Mouse (Mus musculus) large intestine, adult 2 months (tissue): ENCODE measurements at regions not wholly inside any gene's neighbourhood (a gene's known extent, or its start where the extent isn't known, plus 50 kb on each side); places are given as distances from the start of the nearest gene placed in this dataset.

ENCODE experiments used
- DNase-seq: peaks from one replicate; pipeline ENCODE4 v3.0.0-alpha.2; 2012; ENCODE audit warnings: low read depth, low spot score
- WGBS: fragments of 180-500 bp; shearing (Covaris S2); methylation state at CpG from one replicate; pipeline ENCODE4 v1.1.7; 2018; 5-methylcytosine and 5-hydroxymethylcytosine counted together

DNA sequence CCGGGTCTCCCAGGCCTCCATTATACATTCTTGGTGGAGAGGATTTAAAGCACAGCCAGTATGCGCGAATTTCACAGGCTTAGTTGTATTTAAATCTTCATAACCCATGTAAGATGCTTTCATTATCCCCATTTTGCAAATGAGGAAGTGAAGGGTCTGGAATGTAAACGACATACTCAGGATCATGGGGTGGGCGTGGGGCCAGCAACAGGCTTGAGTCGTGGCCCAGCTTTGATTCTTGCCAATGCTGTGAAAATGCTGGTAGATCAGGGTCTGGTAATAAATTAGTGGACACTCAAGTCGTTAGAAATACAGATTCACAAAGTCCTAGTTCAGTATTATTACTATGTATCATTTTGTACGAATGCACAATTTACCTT lies 367.2 kb upstream of the Smim15 start:
- DNase-seq, result no peak
- WGBS, result 36% methylated on average over 8 of the region's 8 CpGs

DNA sequence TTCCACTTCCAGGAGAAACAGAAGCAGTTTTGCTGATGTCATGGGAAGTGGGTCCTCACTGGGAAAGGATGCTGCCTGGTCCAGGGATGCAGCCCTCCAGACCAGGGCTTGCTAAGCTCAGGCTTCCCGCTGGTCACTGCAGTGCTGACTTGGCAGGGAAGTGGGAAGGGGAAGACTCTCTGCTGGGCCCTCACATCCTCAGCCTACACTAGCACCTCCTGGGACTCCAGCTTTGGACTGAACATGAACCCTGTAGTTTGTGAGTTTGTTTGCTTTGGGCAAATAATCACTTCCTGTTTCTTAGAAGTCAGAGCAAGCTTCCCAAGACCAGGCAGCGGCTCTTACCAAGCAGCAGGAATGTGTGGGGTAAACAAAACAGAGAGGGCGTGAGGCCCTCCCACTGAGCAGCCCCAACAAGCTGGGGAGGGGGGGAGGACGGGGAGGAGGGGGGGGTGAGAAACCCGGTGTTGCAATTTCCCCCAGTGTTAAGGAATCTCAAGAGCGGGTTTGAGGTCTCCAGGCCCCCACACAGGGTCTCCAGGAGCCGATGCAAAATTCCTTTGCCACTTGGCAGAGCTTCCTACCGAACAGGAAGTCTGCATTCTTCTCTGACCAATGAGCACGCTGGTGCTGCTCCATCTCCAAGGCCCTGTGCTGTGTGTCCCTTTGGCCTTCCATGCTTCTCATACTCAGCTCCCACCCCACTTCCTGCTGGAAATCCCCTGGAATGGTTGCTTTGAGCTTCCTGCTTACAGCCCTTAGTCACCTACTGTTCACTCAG lies 367.7 kb upstream of the Smim15 start:
- 13% methylated on average over 9 of the region's 9 CpGs for WGBS
- no peak for DNase-seq

DNA sequence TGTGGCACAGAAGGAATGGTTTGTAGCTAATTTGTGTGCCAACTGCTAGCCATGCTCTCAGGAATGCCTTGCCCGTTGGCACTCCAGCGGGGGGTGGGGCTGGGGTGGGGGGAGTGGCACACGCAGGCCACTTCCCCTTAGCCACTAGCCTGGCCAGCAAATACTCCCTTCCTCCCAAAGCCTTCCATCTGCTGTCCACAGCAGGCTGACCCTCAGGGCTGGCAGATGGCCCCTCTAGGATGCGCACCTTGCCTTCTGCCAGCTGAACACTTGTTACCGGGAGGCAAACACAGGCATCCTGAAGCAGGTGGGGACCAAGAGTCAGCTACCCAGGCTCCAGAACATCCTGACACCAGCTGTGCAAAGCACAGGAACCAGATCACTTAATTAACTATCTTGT lies 372.1 kb upstream of the Smim15 start:
- WGBS, result 54% methylated on average over 5 of the region's 5 CpGs
- no peak for DNase-seq

DNA sequence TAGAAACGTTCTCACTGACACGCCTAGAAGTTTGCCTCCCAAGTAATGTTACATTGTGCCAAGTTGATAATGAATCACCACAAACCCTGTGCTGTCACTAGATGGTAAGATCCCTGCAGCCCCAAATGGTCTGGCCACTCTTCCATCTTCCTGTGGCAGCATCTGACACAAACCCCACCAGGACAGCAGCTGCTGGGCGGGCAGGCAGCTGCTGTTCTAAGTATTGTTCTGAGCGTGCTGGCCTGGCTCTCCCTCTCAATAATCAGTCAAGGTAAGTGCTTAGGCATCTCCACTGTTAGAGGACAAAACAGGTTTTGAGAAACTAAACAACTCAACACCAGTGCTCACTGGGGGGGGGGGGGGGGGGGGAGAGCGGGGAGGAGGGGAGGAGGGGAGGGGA lies 375.7 kb upstream of the Smim15 start:
- no peak for DNase-seq
- 64% methylated on average over 4 of the region's 5 CpGs for WGBS

DNA sequence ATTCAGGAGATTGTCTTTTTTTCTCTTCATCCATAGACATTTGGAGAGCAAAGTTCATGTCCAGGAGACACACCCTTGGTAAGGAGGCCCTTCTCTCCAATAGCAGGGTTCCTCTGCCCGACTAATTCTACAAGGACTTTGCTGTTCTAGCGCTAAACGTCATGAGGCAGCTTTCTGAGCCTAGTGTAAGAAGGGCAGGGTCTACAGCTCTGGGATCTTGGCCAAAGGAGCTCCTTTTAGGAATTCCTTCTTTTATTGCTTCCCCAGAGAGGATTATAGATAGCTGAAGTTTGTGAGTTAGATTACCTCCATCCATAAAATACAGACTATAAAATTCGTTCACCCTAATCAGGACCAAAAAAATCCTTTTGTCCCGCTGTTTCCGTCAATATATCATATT lies 378.5 kb upstream of the Smim15 start:
- 18% methylated on average over 6 of the region's 6 CpGs for WGBS
- peak; percentile 27 for DNase-seq

DNA sequence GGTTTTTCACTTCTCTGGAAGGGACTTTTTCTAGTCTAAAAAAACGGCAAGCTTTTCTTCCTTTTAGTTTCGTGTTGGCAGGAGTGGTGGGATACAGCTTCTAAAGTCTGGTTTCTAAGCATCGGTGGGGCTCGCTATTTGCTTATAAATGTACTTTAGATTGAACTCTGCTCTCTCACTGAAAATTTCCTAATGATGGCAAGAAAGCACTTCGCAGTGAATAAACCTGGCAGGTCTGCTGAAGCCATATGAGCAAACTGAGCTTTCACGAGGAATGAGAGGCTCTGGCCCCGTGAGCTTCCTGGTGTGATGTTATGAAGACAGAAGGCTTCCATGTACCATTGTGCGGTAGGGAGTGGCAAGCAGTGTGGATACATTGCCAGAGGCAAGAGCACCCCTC lies 380.0 kb upstream of the Smim15 start:
- 64% methylated on average over 8 of the region's 8 CpGs for WGBS
- DNase-seq, result no peak

DNA sequence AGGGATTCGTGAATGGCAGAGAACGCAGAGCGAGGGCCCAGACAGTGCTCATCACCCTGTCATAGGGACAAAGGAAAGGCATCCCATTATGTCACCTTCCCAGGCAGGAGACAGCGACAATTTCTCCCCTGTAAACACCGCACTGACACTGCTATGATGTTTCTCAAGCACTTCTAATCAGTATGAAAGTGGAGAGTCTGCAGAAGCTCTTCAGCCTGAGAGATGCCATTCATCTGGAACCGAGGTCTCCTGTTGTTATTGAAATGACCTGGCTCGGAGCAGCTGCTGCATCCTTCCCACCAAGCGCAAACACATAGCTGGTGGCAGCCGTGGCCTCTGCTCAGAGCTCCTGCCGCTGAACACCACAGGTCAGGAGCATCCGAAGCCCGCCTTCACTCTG lies 380.5 kb upstream of the Smim15 start:
- WGBS, result 78% methylated on average over 12 of the region's 12 CpGs
- no peak for DNase-seq

DNA sequence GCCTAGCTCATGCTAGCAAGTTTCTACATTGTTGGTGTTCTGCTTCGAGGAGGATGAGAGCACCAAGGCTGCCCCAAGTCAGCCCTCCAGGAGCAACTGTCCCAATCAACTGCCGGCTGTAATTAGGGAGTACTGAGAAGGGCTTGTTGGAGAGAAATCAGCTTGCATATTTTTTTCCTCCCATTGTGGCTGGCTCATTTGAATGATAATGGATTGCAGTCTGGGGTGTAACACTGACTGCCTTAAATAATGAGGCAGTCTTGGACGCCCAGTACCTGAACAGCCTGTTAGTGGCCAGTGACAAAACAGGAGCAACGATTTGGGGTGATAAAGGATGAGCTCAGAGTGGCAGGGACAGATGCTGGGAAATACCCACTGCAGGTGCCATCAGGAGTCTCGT lies 382.8 kb upstream of the Smim15 start:
- WGBS, result 57% methylated on average over 5 of the region's 5 CpGs
- no peak for DNase-seq

DNA sequence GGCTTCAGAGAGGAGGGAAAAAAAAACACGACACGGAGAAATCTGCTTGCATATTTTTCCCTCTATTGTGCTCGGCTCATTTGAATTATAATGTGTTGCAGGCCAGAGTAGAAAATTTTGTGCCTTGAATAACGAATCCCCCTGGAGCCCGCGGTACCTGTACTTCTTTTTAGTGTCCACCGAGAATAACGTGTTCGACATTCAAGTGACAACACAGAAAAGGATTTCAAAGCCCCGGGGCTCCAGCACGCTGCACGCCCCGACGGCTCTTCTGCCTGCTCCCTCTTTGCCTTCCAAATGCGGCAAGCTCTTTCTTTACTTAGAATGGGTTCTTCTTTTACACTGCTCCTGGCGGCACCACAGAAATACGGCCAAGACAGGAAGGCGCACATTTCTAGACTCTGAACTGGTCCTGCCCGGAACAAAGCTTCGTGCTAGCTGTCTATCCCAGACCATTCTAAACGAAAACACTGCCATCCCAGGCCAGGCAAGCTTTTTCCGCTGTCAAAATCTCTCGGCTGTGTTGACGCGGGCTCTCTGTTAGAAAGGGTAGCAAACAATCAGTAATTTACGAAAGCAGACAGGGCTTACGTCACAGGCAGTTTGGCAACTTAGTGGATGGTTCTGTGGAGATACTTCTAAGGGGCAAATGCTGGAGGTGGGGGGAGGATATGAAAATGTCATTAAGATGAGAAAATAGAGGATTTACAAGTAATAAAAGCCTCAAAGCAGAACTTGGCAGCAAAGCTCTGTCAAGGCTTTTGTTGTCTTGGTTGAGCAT lies 398.2 kb upstream of the Smim15 start:
- no peak for DNase-seq
- WGBS, result 9% methylated on average over 27 of the region's 27 CpGs

DNA sequence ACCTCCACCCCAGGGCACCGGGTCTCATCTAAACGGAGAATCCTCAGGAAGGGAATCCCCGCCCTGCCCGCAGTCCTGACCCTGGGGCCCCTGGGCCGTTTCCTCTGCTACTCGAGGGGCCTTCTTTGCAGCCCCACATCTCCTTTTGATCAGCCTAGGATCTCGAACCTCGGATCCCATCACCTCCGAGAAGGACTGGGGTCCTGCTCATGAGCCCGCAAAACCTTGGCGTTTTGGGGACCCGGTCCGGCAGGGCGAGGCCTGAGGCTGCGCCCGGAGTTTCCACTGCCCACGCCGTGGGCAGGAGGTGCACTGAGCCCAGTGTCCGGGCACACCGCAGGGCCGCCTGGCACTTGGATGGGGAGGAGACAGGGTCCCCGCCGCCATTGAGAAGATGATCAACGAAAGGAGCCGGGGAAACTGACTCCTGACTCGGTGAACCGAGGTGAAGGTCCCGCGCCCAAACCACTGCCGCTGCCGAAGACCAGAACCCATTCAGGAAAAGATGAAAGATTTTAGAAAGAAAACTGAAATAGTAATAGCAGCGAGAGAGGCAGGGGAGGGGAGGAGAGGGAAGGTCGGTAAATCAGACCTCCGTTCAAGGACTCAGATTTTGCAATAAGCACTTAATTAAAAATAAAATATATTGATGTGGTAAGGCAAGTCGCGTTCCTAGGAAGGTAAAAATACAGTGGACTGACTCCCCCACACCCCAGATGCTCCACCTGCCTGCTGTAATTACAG lies 399.0 kb upstream of the Smim15 start:
- 14% methylated on average over 36 of the region's 36 CpGs for WGBS
- DNase-seq, result no peak

DNA sequence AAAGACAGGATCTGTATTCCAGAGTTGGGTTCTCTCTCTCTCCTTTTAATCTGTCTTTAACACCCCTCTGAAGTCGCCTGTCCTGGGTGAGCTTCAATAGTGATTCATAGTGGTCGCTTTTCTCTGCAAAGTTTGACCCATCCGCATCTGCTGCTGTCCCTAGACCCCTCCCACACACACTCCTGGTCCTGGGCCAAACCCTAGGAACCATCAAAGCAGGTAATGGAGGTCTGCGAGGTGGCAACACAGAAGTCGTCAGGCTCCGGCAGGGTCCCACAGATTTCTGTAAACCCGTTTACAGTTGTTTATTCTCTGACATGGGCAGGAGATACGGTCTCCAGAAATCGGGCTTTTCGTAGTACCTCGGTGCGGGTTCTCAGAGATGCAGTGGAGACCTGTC lies 399.5 kb upstream of the Smim15 start:
- DNase-seq, result no peak
- 58% methylated on average over 12 of the region's 12 CpGs for WGBS

DNA sequence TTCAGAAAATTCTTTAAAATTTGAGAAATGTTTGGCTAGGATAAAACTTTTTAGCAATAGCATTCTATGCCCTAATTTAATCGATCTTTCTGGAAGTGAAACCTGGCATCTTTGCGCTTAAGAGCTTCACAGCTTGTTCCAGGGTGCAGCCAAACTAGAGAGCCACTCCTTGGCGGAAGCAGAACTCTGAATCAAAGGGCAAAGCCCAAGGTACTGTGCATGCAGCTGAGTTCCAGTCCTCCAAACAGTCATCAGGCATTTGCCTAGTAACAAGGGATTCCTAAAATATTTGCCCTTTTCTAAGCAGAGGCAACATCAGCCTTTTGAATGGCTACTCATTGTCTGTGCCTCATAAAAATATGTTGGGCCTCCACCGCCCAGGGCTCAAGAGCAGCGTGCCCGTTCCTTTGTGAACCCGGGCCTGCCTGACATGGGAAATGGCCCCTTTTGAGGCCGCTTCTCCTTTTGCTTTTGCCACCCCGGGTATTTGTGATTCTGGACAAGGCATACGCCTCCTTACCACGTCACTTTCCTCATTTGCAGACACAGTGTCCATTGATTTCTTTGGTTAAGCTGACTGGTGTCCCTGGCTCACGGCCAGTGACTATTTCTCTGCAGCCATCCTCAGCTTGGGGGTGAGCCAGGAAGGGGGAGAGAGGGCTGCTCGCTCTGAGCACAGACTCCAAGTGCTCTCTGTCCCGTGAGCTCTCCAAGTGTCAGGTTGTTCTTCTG lies 402.2 kb upstream of the Smim15 start:
- WGBS, result 65% methylated on average over 14 of the region's 14 CpGs
- DNase-seq, result no peak

DNA sequence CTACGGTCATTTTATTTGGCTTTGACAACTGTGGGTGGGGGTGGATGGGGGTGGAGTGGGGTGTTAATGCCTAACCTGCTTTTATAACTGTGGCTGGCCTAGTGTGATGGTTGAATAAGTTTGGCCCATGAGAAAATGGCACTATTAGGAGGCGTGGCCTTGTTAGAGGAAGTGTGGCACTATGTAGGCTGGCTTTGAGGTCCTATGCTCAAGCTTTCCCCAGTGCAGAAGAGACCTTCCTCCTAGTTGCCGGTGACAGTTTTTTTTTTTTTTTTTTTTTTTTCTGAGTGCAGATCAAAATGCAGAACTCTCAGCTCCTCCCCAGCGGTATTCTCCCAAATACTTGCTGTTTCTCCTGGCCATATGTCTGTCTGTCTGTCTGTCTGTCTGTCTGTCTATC lies 404.6 kb upstream of the Smim15 start:
- WGBS, result 45% methylated on average over 4 of the region's 4 CpGs

DNA sequence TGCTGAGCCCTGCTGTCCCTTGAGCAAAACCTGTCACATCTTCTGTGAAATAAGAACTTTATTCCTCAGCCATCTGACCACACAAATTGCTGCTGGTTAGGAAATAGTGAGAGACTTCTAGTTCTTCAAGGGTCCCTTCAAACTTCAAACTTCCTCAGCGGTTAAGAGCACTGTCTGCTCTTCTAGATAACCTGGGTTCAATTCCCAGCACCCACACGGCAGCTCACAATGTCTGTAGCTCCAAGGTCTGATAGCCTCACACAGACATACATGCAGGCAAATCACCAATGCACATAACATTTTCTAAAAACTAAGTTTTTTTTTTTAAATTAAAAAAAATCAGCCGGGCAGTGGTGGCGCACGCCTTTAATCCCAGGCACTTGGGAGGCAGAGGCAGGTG lies 407.0 kb upstream of the Smim15 start:
- DNase-seq, result no peak
- 91% methylated on average over 5 of the region's 5 CpGs for WGBS

More for the DNA sequence above, 404.6 kb upstream of the Smim15 start:
- DNase-seq, result no peak

DNA sequence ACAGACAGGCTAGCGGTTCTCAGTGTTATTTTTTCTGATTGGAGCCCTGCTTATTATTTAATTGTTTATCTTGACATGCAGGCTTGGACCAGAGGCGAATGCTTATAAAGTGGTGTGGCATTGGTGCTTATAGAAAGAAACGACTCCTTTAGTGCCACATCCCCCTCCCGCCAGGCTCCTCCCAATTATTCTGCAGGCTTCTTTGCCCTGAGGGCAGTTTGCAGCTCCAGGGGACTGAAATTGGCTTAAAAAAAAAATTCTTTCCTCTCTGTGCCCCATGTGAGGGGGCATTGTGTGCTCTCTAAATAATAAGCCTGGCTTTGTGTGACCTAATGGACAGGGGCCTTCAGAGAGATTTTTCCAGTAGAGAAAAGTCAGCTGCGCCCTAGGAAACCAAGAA lies 409.1 kb upstream of the Smim15 start:
- DNase-seq, result no peak
- WGBS, result 64% methylated on average over 5 of the region's 5 CpGs

DNA sequence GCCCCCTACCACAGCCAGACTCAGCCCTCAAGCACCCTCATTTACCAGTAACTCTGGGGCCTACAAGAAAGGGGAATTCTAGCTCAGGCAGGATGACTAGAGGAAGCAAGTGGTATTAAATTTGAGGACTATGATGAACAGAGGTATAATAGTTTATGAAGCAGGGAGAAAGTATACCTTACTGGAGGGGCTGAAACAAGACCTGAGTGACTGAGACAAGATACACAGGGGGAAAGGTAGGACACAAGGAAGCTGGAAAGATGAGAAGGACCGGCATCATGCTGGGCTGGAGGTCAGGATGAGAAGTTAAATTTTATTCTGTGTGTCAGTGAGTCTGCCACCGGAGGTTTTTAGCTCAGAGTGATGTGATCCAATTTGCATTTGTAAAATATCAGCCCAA lies 417.2 kb upstream of the Smim15 start:
- 89% methylated on average over 2 of the region's 2 CpGs for WGBS
- no peak for DNase-seq

DNA sequence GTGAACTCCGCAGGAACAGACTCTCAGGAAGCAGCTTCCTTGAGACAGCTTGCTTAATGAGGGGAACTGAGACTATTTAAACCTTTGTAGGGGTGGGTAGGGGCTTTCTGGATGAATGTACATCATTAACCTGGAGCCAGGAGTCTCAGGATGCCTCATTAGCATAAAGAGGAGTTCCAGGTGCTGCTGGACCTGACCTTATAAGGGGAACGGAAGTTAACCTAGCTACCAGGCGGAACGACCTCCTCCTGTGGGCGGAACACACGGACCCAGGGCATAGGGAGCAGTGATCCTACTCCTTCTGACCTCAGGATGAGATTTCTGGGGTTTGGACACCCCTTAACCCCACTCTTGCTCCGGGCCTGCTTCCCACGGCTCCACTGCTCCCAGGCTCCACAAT lies 417.6 kb upstream of the Smim15 start:
- 57% methylated on average over 8 of the region's 8 CpGs for WGBS
- DNase-seq, result no peak

DNA sequence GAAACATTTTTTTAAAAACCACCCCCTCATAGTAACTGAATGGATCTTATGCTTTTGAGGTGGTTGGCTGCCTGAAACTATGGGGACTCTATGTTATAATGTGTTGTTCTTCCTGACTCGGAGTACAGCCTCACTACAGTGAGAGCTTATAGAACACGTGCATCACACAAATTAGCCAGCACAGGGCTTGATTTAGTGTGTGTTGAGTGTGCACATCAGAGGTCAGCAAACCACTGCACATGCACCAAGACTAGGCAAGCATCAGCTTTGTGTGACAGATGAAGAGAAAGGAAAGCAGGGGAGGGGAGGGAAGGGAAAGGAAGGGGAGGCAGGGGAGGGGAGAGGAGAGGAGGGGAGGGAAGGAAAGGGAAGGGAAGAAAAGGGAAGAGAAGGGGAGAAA lies 422.9 kb upstream of the Smim15 start:
- 65% methylated on average over 2 of the region's 2 CpGs for WGBS
- DNase-seq, result no peak

DNA sequence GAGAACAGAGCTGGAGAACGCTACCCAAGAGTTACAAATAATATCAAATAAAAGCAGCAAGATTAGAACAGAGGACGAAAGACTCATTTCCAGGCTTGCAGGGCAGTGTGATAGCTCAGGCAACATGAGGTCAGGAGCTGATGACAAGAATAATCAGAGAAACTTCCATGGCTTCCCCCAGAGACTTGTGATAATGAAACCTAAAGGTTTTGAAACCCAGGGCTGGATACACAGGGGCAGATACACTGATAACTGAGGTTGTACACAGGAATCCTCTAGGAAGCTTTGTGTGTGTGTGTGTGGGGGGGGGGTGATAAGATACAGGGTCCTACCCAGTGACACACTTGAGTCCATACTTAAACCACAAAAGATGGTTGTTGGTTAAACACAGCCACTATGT lies 423.4 kb upstream of the Smim15 start:
- 90% methylated on average over 2 of the region's 2 CpGs for WGBS
- no peak for DNase-seq

DNA sequence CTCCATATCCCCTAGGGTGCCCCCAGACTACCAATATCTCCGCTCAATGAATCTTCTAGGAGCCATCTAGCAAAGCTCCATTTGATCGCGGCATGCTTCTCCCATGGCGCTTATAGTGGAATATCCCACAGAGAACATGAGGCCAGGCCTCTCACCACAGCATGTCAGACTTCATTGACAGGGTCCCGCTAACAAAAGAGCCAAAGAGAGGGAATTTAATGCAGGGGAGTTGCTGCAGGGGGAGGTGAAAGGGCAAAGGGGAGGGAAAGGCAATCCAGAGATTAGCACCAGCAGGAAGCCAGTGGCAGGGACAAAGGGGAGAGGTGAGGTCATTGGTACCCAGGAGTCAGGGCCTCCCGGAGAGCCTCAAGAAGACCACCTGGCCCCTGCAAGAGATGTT lies 424.0 kb upstream of the Smim15 start:
- WGBS, result 57% methylated on average over 6 of the region's 6 CpGs
- no peak for DNase-seq
